Mouse (Mus musculus) hindlimb bud, embryonic 11.5 days (tissue): ENCODE data around the gene Rab9.
"Not testable (repeated sequence)": the region's sequence is repeated elsewhere in the genome, so short reads cannot be mapped to it uniquely, and the experiment has no call there.

Experiments used
- DNase-seq: peaks from one replicate; pipeline ENCODE4 v3.0.0-alpha.2; 2012; ENCODE audit warnings: low read depth, low spot score; ENCODE audit errors: extremely low spot score

Rab9 gene

DNA sequence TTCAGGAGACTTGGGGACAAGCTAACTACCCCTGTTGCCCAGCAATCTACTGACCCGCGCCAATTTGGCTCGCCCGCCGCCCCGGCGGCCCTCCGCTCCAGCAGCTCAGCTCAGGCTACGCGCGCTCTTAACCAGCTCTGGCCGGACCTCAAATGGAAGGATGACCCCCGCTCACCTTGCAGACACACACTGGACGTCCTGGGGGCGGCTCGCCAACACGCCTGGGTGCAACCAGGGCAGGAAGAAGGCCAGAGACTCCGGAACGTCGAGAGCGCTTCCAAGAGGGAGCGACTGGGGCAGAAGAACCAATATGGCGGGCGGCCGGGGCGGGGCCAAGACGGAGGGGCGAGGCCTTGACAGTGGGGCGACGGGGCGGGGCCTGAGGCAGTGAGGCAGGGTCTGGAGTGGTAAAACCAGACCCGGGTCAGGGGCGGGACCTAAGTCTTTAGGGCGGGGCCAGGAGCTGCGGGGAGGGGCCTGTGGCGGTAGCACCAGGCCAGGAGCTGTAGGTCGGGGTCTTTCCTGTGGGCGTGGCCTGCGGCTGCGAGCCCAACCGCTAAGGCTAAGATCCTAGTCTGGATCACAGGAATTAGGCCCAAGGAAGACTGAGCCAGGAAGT, at the start of gene Rab9:
Gene Rab9, minus strand, starts transcription at position 503 of the 619 bp plus-strand sequence.
- DNase-seq: peak; percentile 33

DNA sequence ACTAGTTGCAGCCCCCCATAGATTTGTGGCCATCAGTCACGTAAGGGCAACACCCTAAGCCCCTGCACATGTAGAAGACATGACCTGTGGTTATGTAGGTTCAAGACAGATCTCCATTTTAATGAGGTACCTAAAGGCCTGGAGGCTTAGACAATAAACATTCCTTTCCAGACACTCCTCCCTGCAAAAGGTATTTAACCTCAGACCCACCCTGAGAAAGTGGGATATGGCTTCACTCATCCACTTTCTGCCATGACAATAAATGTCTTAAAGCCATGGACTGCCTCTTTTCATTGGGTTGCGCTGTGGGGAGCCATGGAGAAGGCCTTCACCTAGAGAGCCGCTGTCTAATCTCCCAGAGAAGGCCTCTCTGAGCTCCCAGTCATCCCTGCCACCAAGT, 48.5 kb upstream of the Rab9 start:
- DNase-seq: no peak

DNA sequence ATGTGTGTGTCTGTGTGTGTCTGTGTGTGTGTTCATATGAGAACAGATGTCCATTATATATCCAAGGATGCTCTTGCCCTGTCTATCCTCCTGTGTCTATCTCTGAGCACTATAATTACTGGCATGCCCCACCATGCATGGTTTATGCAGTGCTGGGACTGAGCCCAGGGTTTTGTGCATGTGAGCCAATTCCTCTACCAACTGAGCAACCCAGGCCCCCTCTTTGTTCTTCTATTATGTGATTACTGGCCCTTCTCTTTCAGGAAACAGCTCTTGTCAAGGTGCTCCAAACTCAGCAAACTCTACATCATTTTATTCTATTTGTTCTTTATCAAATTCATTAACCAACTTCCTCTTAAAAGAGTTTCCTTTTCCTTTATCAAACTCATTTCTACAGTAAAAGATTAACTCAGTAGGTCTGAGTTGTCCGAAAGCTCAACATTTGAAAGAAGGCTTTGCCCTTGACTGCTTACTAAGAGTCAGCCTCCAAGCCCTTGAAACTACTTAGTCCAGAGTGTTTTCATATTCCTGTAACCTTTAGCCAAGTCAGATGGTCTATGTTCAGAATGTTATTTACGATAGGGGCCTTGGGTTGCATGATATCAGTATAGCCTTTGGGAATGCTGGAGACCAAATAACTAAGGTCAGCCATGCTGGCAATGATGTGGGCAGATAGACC, 46.1 kb upstream of the Rab9 start:
- no peak for DNase-seq

DNA sequence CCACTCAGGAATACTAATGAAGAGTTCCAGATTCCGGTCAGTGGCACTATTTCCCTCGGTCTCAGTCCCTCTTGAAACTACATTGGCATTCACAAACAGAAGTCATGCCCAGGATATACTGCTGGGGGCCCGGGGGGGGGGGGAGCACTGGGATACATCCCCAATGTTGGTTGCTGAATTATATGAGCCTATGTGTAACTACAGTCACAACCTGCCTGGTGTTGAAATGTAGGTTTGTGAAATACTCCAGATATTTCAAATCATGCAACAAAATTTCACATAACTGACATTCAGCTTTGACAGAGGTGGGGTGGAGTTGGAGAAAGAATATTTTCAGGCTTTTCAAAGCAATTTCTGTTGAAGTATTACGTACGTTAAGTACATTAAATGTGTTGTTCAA, 41.1 kb upstream of the Rab9 start:
- DNase-seq: no peak

- DNase-seq: no peak
Observed at GRCm38 (mm10) chrX:166518345-166518744, 38.7 kb upstream of the Rab9 start, which contains the start of gene Tceanc. Tceanc (minus strand) TSS chrX:166518567.

GRCm38 (mm10) chrX:166516631-166517030, 37.0 kb upstream of the Rab9 start:
- no peak for DNase-seq

DNA sequence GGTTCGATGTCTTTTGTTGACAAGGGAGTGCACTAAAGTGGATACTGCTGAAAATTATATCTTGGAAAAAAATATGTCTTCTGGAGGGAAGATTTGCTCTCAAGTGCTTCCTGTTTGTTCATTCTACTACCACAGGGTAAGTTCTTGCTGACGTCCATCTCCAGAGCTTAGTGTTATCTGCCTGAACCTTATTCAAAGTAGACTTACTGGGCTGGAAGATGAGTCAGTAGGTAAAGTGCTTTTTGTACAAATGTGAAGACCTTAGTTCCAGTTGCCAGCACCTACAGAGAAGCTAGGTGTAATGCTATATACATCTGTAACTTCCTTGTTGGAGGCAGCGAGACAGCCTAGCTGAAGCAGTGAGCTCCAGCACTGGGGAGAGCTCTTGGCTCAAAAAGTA, 36.3 kb upstream of the Rab9 start:
- DNase-seq: no peak

GRCm38 (mm10) chrX:166514035-166514434, 34.4 kb upstream of the Rab9 start:
- not testable (repeated sequence) for DNase-seq

DNA sequence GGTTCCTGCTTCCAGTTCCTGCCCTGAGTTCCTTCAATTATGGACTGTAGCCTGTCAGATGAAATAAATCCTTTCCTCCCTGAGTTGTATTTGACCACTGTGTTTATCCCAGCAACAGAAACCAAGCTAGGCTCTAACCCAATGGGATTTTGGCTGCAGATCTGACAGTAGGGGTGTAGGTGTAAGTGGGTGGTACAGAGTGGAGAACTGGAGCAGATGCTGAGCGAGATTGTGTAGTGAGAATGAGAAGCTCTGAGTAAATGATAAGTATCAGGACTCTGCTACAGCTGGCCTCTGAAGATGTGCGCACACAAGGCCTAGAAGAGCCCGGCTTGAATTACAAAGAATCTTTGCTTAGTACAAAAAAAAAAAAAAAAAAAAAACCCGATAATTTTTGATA, 32.4 kb upstream of the Rab9 start:
- DNase-seq: no peak

- no peak for DNase-seq
Observed at GRCm38 (mm10) chrX:166511107-166511506, 31.4 kb upstream of the Rab9 start.

DNA sequence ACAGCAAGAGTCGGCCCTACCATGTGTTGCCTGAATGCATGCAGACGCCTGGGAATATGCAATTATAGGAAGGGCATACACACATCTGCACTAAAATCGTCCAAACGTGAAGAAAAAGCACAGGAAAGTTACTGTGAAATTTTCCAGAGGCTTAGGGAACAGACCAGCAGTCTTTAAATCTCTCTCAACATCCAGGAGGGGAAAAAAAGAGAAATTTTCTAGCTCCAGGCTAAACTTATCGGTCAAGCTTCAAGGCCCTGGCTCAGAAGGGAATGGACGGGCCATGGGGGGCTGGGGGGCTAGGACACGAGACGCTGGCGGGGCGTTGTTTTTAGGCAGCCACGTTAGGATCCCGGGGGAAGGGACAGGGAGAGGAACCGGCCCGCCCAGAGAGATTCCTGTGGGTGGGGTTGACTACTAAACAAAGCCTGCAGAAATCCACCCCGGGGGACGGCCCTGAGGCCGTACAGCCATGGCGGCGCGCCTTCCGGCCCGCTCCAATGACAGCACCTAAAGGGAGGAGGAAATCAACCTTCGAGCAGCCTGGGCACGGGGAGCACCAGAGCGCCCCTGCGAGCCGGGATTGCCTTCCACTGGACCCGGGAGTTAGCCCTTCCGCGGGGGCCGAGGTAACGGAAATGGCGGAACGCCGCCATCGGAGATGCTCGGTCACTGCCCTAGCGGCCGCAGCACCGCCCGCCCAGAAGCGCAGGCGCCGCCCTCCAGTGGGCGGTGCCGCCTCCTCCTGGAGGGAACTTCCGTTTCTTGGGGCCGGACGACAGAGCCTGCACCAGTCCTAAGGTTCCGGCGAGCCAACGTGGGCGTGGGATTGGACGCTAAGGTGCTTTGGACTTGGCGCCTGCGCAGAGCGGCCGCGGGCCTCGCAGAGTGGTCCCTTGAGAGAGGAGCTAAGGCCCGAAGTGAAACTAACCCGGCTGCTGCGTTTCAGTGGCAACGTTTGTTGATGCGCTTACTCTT, 30.4 kb upstream of the Rab9 start:
- DNase-seq: peak; percentile 67

- no peak for DNase-seq
Observed at GRCm38 (mm10) chrX:166504421-166504820, 24.8 kb upstream of the Rab9 start.

DNA sequence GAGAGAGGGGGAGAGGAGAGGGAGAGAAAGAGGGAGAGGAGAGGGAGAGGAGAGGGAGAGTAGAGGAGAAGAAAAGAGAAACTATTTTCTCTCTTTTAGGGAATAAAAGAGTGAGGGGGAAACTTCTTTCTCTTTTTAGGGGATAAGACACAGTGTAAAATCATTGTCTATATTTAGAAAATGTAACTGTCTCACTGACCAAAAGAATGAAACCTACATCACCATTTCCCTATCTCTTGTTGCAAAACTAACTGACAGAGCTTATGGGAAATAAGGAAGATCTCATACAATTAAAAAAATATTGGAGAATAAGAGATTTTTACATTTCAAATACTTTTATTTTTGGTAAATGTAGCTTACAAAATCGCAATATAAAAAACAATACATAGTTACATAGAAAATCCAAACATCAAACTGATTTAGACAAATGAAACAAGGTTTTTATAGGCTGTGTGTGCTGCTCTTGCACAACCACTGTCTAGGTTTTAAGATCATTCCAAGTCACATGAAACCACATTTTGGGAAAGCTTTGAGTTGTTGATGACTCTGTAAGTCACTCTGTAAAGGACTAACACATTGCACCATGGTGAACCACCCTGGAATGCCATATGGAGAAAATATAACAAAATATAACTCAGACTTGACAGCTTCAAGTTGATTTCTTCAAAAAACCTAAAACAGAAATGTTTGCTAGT, 20.0 kb upstream of the Rab9 start:
- no peak for DNase-seq

DNA sequence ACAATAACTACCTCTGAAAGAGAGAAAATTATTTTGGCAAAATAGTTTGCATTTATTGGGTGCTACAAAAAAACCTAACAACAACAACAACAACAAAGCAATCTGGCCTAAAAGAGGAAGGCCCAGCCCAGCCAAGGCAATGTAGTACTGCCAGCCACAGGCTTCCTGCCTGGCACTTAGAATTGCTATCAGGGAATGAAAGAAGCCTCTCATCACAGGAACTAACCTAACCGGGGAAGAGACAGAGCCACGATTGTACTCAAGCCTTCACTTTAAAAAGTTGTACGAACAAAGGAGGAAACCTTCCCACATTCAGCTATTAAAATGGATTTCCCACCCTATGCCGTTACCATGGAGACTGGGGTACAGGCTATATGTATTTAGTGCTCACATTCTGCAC, 18.1 kb upstream of the Rab9 start:
- no peak for DNase-seq

GRCm38 (mm10) chrX:166495052-166495451, 15.4 kb upstream of the Rab9 start:
- DNase-seq: no peak

GRCm38 (mm10) chrX:166478631-166479364, 869 bp downstream of the Rab9 start:
- no peak for DNase-seq

DNA sequence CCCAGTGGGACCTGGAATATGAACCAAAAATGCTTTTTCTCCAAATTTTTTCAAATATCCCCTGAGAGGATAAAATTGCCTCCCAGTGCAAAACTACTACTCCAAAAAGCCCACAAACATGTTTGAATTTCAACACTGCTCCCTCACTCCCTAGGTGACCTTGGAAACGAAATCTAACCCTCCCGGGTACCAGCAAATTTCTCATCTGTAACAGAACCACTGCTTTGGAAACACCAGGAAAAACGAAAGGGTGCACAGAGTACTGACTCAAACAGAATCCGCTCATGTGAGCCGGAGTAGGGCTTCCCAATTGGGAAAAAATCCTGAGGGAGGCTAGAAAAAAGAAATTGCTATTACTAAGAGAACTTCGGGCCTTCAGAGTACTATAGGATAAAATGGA, 2.3 kb downstream of the Rab9 start:
- no peak for DNase-seq

GRCm38 (mm10) chrX:166472612-166473011, 7.1 kb downstream of the Rab9 start:
- no peak for DNase-seq

DNA sequence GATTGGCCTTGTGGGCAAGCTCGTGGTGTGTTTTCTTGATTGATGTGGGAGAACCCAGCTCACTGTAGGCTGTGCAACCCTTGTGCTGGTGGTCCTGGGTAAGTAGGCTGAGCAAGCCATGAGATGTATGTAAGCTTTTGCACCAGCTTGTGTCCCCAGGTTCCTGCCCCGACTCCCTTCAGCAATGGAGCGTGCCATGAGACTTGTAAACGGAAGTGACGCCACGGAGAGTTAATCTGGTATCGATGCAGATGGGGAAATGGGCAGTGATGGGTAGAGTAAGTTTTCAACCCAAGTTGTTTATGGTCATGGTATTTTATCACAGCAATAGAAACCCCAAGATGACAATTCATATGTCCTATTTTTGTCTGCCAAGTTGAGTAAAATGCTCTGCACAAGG, 11.3 kb downstream of the Rab9 start:
- DNase-seq: no peak

DNA sequence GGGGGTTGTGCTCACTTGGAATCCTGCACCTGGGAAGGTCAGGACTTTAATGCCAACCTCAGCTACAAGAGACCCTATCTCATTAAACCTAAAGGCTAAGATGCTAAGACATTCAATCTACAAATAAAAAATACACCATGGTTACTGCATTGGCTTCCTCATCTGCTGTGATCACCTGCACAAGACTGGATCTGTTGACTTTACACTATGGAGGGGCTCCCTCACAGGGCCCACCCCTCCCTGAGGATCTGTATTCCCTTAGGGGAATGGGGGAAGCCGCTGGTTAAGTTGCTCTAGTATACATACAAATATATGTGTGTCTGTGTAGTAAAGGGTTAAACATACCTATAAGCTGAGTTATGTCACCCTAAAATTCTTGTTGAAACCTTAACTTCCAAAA, 24.1 kb downstream of the Rab9 start:
- DNase-seq: no peak
